Mouse (Mus musculus): ENCODE results near the gene Ric8b. TPM values are rescaled to one million over a fixed set of nuclear protein-coding genes. Genes with fewer than 3 reads are reported as not detected.

Ric8b gene
- total RNA-seq, 2 experiments from 2014 or later, result 30.4 to 37.0 TPM

DNA sequence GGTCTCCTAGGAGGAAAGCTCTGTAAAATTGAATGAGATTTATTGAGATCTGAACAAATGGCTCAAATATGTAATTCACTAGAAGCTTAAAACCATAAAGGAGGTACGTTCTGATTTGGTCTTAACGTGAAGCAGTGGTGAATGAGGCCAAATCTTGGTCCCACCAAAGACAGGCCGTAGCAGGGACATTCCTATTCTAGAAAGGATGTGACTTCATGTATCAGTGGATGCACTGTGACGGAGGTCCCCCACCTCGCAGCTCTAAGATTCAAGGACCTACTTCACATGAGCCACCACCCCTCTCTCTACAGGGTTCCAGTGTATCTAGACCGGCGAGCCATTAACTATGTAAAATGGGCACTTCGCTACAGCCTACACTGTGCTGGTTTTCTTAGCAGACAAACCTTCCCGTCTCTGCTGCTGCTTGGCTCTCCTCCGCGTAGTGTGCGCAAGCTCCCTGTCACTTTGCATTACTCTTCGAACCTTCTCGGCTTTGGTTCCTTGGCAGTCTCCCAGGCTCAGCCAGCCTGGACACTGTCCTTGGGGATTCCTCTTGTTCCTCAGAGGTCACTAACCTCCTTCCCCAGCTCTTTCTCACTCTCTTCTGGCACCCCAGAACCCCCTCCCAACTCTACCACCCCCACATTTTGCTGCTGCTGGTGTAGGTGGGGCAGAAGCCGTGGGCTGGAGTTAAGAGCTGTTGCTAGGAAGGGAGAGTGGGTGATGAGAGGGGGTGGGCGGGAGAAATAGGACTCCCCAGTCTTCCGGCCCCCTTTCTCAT lies 8.2 kb upstream of the Ric8b start:
- DNase-seq (ENCODE audit: low spot score in 2 of 2), result no peak

- DNase-seq (ENCODE audit: low spot score in 2 of 2), result no peak
Measured at GRCm38 (mm10) chr10:84910194-84910593, 7.2 kb upstream of the Ric8b start.

DNA sequence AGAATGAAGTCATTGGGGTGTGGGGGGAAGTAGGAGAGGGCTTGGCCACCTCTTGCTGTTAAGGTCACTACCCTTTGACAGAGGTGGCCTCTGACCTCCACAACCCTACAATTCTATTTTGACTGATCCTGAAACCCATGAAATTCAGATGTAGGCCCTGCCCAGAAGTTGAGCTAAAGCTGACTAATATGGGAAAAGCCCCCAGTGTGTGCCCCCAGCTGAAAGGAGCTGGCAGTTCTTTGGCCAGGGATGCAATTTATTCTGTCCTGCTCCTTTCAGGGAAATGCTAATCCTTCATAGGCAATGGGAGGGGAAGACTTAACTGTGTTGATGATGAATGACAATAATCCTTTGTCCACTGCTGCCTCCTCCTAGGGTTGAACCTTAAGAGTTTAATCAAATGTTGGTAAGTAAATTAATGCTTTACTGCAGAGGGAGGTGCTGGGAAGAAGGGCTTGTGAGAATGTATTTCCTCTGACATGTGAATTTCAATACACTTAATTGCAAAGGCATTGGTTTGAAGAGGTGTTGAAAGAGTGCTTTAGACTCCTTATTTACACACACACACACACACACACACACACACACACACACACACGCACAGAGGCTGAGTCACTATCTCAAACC lies 6.5 kb upstream of the Ric8b start:
- DNase-seq (ENCODE audit: low spot score in 2 of 2), result no peak

DNA sequence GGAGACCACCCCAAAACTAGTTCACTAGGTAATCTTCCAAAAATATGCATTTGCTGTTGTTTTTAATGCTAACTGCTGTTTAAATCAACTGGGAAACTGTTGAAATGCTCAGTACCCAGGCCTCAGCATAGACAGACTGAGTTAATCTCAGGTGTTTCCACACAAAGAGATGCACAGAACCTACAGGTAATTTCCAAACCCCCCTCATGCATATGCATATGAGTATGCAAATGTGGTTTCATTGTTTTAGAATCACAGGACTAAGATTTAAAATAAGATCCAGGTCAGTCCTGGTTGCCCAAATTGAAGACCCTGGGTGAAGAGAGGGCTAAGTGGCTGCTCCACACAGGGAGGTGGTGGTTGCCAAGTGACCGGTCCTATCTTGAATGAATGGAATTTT lies 4.3 kb upstream of the Ric8b start:
- DNase-seq (ENCODE audit: low spot score in 2 of 2), result no peak

GRCm38 (mm10) chr10:84915476-84915875 lies 1.9 kb upstream of the Ric8b start:
- no peak for DNase-seq (ENCODE audit: low spot score in 2 of 2)

GRCm38 (mm10) chr10:84917731-84918095 lies 297 bp downstream of the Ric8b start:
- peak in 1 of 2 experiments; percentile 58 for DNase-seq (ENCODE audit: low spot score in 2 of 2)

DNA sequence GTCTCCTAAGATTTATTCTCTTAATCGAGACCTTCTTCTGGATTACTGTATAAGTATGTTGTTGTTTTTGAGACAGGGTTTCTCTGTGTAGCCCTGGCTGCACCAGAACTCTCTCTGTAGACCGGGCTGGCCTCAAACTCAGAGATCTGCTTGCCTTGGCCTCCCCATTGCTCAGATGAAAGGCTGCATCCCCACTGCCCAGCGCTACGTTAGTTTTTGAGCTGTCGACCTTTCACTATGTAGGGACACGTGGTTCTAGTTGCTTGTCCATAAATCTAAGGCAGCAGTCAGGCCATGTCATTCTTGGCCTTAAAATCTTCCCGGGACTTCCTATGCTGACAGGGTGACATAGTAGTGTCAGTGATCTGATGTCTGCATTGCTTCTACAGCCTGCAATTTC lies 8.9 kb downstream of the Ric8b start:
- no peak for DNase-seq (ENCODE audit: low spot score in 2 of 2)

DNA sequence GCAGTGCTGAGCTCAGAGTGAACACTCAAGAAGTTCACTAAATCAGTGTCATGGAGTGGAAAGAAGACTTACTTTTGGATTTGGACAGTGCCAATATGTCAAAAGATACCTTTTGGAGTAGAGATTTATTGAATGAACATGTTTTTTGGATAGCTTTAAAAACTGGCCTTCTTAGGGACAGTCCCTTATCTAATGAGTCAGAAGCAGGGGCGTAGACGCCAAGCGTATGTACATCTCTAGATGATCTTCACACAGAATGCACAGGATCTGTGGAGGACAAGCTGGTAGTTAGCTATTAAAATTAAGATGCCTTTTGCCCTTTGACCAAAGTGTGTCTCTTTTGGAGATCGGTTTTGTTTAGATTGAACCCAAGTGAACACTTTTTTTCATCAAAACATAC lies 9.5 kb downstream of the Ric8b start:
- no peak for DNase-seq (ENCODE audit: low spot score in 2 of 2)

- no peak for DNase-seq (ENCODE audit: low spot score in 2 of 2)
Measured at GRCm38 (mm10) chr10:84928465-84928864, 11.0 kb downstream of the Ric8b start.

DNA sequence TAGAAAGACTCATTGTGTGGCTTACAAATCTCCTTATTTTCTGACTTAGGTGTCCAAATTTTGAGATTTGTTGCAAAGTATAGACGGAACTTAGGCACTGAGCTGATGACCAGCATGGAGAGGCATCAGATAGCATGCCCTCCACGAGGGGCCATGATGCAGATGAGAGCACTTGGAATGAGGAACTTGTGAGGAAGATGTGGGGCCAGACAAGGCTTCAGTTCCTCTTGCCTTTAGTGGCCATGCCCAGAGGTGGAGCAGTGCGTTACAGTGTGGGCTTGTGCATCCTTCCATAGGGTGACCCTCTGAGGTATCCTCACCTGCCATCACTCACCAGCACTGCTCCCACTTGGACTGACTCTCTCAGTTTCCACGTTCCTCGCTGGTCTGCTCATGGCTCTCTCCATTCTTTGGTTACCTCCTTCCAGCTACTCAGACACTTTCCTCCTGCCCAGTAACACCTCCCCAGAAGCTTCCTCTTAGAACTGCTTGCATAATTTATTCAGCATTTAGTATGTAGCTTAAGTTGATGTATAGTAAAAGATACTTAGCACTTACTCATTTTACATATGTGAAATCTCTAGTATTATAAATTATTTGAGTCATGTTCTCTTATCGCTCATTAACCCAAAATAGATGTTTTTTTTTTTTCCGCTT lies 18.3 kb downstream of the Ric8b start:
- DNase-seq (ENCODE audit: low spot score in 2 of 2), result no peak

- no peak for DNase-seq (ENCODE audit: low spot score in 2 of 2)
Measured at GRCm38 (mm10) chr10:84936832-84937515, 19.6 kb downstream of the Ric8b start.

DNA sequence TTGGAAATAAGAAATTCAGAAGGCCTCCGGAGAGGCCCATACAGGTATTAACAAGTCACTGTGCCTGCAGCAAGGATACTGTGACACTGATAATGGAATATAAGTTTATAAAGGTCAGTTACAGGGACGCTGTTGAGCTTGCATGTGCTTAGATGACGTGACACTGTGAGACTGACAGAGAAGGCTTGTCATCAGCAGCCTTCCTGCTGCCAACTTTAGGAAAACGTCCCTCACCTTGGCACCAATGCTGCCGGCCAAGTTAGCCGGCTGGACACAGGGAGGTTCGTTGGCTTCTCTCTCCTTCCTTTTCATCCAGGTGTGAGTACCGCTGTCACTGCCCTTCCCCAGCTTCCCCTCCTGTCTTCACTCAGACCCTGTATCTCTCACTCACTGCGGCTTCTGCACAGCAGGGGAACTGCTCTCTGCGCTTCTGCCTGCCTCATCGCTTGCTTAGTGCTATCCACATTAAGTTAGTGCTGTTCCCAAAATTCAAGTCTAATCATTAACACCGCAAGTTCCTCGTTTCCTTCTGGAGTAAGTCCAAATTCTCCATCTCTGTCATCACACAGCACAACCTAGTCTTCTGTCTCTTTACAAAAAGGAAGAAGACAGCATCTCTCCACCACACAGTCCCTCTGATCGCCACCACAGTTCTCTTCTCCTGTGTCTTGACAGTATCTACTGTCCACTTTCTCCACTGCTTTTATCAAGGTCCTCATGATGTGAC lies 20.8 kb downstream of the Ric8b start:
- DNase-seq (ENCODE audit: low spot score in 2 of 2), result no peak

GRCm38 (mm10) chr10:84938886-84939285 lies 21.5 kb downstream of the Ric8b start:
- no peak for DNase-seq (ENCODE audit: low spot score in 2 of 2)

DNA sequence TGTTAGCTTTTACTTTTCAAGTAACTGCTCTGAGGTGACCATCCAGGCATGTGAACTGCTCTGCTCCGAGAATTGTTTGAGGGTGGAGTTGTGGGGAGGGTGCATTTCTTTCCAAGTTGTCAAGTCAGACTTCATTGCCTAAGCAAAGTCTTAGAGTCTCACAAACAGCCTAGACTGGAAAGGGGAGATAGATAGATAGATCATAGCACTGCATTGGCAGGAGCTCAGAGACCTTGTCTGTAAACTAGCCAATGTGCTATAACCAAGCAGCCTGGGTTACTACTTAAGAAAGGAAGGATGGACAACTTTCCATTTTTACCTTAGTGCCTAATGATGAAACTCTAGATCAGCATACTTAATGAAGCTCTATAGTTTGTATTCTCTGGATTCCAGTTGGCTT lies 22.9 kb downstream of the Ric8b start:
- DNase-seq (ENCODE audit: low spot score in 2 of 2), result no peak

- no peak for DNase-seq (ENCODE audit: low spot score in 2 of 2)
Measured at GRCm38 (mm10) chr10:84945692-84946091, 28.3 kb downstream of the Ric8b start.

GRCm38 (mm10) chr10:84948970-84949683 lies 31.7 kb downstream of the Ric8b start:
- no peak for DNase-seq (ENCODE audit: low spot score in 2 of 2)

- DNase-seq (ENCODE audit: low spot score in 2 of 2), result no peak
Measured at GRCm38 (mm10) chr10:84949684-84950010, 32.2 kb downstream of the Ric8b start.

GRCm38 (mm10) chr10:84950384-84950783 lies 33.0 kb downstream of the Ric8b start:
- no peak for DNase-seq (ENCODE audit: low spot score in 2 of 2)

DNA sequence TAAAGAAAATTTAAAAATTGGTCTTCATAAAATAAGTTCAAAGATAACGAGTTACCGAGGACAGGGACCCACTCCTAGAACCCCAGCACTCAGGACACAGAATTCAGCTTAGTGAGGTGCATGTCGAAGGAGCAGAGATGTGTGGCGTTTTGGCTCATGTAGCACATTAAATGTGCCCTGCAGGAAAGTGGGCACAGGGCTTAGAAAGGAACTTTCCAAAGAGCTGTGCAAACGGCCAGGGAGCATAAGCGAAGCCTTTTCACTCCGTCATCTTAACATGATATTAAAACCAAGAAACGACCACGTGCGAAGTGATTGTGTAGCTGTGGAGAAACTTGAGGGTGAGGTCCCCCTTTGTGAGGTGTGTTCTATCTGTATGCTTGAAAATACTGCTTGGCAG lies 36.8 kb downstream of the Ric8b start:
- no peak for DNase-seq (ENCODE audit: low spot score in 2 of 2)

- no peak for DNase-seq (ENCODE audit: low spot score in 2 of 2)
Measured at GRCm38 (mm10) chr10:84956173-84956572, 38.8 kb downstream of the Ric8b start.

DNA sequence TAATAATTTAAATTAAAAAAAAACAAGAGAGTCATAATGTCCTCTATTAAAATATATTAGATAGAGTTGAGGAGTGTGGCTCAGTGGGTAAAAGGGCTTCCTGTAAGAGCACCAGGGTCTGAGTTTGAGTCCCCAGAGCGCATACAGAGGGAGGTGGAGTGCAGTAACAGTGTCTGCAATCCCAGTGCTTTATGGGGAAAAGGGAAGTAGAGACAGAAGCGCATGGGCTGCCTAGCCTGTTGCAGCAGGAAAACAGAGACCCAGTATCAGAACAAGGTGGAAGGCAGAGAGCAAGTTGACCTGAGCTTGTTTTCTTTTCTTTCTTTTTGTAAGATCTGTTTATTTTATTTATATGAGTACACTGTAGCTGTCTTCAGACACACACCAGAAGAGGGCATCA lies 41.2 kb downstream of the Ric8b start:
- DNase-seq (ENCODE audit: low spot score in 2 of 2), result no peak

Measured in layer of hippocampus, postnatal 10 days (tissue).